Mouse (Mus musculus): ENCODE measurements around the gene Cidec.

The Cidec gene

DNA sequence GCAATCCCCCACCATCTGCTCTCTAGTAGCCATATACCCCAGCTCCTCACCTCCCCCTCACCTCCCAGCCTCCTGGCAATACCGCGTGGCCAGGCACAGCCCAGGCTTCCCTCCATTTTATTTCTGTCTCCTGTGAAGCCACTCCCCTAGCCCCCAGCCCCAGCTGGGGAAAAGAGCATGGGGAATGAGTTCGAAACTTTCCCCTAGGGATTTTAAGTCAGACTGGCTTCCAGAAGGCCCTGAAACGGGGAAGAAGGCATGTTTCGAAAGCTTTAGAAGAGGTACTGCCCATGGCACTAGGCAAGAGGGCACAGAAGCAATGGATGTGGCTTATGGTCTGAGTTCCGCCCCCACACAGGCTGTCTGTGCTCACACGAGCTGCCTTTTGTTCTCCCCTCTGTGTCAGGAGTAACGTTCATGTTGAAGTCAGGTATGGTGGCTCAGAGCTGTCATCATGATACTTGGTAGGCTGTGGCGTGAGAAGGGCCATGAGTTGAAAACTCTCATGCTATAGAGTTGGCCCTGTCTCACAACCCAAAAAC lies at the start of gene Cidec:
TSS of gene Cidec (minus strand) at position 97 of the 542 bp plus-strand sequence.
- DNase-seq, result no peak

DNA sequence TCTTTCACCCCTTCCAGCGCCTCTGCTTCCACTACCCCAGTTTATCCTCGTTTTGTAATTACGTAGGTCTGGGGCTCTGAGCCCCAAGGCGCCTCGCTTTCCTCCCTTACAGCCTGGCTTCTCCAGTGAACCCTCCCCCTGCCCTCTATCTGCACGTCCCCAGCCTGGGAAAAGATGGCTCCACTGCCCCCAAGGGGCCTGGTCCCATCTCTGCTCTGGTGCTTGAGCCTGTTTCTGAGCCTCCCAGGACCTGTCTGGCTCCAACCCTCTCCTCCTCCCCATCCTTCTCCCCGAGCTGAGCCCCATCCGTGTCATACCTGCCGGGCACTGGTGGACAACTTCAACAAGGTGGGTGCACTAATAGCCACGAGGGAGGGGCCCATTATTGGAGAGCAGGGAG lies 48.2 kb upstream of the Cidec start:
- no peak for DNase-seq

- DNase-seq, result peak; percentile 94
Observed at GRCm38 (mm10) chr6:113483100-113483615, 47.6 kb upstream of the Cidec start, which contains the start of gene Creld1. TSS of gene Creld1 (plus strand) at chr6:113483297.

DNA sequence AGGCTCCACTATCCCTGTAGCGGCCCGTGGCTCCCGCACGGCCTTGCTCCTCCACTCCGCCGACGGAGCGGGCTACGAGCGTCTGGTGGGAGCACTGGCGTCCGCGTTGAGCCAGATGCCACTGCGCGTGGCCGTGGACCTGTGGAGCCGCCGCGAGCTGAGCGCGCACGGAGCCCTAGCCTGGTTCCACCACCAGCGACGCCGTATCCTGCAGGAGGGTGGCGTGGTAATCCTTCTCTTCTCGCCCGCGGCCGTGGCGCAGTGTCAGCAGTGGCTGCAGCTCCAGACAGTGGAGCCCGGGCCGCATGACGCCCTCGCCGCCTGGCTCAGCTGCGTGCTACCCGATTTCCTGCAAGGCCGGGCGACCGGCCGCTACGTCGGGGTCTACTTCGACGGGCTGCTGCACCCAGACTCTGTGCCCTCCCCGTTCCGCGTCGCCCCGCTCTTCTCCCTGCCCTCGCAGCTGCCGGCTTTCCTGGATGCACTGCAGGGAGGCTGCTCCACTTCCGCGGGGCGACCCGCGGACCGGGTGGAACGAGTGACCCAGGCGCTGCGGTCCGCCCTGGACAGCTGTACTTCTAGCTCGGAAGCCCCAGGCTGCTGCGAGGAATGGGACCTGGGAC lies 47.0 kb upstream of the Cidec start:
- DNase-seq, result peak; percentile 66

DNA sequence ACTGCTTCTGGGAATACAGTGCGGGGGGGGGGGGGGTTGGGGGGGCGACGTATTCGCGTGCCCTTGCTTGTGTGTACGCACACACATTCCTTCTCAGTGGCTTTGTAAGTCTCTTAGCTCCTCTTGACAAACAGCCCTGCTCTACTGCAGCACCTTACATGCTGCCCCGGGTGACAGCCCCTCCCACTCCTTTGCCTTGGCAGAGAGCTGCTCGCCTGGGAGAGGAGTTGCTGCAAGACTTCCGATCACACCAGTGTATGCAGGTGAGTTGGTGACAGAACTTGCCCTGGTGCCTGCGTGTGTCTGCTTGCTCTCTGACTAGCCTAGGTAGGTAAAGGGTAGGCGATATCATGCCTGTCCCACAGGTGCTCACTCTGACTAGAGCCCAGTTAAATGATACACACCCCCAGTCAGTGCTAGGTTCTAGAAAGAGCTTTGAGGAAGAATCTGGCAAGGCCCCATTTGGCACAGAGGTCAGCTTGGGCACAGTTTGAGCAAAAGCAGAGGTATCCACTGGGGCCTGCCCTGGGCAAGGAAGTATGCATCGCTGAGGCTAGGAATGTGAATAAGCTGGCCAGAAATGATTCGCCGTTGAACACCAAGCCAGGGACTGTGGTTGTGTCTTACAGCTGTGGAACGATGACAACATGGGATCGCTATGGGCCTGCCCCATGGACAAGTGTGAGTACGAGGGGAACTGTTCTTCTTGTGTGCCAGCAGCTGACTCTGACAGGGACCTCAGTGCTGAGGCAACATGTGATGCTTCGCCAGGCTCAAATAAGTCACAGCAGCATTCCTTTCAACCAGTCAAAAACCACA lies 45.2 kb upstream of the Cidec start:
- DNase-seq, result no peak

GRCm38 (mm10) chr6:113478906-113479305 lies 43.3 kb upstream of the Cidec start:
- DNase-seq, result no peak

- DNase-seq, result no peak
Observed at GRCm38 (mm10) chr6:113477353-113477752, 41.8 kb upstream of the Cidec start.

DNA sequence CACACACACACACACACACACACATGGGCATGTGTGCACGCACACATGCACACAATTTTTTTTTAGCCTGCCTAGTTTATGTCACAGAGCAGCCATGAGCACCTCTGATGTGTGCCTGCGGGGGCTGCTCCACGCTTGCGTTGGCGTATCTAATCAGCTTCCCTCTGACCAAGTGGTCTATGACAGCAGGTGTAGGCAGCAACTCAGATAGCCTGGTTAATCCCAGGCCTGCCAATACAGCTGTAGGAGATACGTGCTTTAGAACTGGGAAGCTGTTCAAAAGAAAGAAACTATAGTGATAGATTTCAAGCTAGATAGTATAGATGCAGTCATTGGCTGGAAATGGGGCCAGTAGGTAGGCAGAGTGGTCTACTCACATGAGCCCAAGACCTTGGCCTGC lies 38.2 kb upstream of the Cidec start:
- no peak for DNase-seq

DNA sequence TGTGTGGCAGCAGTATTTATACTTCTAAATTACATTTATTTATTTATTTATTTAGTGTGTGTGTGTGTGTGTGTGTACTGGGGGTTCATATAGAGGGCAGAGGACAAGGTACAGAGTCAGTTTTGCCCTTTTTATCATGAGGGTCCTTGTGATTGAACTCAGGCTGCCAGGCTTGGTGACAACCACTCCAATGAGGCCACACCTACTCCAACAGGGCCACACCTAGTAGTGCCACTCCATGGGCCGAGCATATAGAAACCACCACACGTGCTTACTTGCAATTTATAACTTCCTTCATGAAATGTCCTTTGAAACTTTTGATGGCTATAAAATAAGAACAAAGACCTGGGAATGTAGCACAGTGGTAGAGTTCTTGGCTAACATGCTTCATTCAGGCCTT lies 37.7 kb upstream of the Cidec start:
- DNase-seq, result no peak

- no peak for DNase-seq
Observed at GRCm38 (mm10) chr6:113472061-113472460, 36.5 kb upstream of the Cidec start.

- no peak for DNase-seq
Observed at GRCm38 (mm10) chr6:113471297-113471936, 35.9 kb upstream of the Cidec start, which contains the start of gene Il17rc. TSS of gene Il17rc (plus strand) at chr6:113471427.

GRCm38 (mm10) chr6:113469432-113469831 lies 33.9 kb upstream of the Cidec start:
- peak; percentile 76 for DNase-seq

GRCm38 (mm10) chr6:113469021-113469420 lies 33.5 kb upstream of the Cidec start:
- DNase-seq, result peak; percentile 71

GRCm38 (mm10) chr6:113468512-113468911 lies 33.0 kb upstream of the Cidec start:
- DNase-seq, result no peak

DNA sequence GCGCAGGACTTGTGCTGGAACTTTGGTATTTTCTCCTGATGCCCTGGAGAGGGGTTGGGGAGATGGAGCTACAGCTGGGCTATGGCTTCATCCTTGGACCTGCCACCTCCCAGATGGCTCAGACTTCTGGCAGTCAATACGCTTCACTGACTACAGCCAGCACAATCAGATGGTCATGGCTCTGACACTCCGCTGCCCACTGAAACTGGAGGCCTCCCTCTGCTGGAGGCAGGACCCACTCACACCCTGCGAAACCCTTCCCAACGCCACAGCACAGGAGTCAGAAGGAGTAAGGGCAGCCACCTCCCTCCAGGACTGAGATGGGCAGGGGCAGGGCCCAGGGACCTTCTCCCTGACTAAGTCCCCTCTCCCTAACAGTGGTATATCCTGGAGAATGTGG lies 30.0 kb upstream of the Cidec start:
- no peak for DNase-seq

GRCm38 (mm10) chr6:113464040-113464439 lies 28.5 kb upstream of the Cidec start:
- no peak for DNase-seq

DNA sequence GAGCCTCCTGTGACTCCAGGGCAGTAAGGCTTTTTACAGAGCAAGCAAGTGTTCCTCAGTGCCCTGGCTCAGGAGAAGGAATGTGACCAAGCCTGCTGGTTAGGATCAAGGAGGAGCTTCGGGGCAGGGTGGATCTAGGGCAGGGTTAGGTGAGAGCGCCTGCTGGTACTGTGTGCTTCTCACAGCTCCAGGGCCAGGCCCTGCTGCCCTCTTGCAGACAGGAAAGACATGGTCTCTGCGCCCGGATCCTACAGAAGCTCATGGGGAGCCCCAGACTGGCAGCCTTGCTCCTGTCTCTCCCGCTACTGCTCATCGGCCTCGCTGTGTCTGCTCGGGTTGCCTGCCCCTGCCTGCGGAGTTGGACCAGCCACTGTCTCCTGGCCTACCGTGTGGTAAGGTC lies 23.1 kb upstream of the Cidec start:
- no peak for DNase-seq

DNA sequence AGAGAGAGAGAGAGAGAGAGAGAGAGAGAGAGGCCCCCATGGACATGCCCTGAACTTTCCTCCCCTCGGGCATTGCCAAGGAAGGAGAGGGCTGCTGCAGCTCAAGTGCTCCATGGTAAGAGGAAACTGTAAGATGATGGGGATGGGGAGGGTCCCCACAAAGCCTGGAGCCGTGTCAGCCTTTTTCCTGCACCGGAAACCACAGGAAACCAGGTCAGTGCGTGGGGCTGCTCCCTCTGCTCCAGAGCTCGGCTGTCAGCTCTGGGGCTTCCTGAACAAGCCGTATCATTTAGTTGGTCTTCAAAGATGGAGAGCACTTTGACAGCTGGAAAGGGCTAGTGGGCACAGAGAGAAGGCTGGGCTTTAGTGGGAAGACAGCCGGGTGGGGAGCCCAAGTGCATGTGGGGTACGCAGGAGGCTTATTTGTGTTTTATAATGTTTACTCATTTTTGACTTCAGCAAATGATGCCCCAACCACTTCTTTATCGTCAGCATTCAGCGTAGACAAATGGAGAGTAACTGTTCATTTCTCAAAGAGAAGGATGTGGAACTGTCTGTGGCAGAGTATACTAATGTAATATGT lies 22.5 kb upstream of the Cidec start, which contains the start of gene Il17re:
TSS of gene Il17re (plus strand) at position 533 of the 583 bp plus-strand sequence.
- no peak for DNase-seq

DNA sequence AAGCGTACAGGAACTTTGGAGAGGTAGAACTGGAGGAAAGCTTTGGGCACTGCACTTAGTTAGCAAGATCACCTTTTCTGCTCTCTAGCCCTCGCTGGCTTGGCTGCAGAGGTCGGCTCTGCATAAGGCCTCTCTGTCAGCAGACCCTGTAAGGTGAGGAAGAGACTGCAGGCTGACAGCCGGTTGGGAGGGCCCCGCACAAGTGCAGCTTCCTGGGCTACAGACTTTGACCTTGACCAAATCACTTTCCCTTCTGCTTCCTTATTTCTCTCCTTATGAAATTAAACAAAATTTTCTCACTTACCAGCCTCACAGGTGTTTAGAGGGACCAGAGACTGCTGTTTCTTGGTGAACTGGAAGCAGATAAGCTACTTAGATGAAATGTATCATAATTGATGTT lies 19.4 kb upstream of the Cidec start:
- DNase-seq, result no peak

GRCm38 (mm10) chr6:113451839-113452238 lies 16.3 kb upstream of the Cidec start:
- DNase-seq, result no peak

GRCm38 (mm10) chr6:113447639-113448038 lies 12.1 kb upstream of the Cidec start:
- DNase-seq, result no peak

DNA sequence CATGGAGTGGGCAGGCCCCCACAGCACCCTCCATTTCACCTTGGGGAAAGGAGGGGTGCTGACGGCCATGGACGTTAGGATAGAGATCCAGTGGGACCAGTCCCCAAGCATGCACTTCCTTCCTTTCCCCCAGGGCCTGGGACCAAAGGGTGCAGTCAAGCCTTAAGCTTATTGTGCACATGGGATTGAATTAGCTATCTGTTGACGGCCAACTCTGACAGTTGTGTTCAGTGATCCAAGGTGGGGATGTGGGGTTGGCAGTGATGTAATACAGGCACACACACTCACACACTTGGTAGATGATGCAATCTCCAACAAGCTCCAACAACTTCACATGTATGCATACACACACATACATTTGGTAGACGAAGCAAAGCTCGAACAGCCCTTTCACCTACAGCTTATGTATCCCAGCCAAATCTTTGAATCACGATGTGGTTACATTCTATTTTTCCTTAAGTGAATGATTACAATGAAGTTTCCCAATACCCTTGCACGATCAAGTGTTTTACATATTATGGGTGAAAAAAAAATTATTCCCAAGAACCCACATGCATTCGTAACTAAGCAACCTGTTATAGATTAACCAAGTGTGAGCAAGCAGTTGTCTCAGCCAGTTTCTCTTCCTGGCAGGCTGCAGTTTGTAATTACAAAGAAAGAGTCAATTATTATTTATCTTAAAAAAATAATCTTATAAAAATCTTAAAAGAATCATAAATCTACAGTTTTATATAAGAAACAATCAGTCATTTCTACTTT lies 8.8 kb upstream of the Cidec start:
- no peak for DNase-seq

Data from cerebellum, adult 8-10 months (tissue).